Mouse (Mus musculus) CD4-positive naive resting alpha-beta T cell, adult 57 days (primary cell): ENCODE results near the gene Fat2. TPM values are rescaled to one million over a fixed set of nuclear protein-coding genes. Genes with fewer than 3 reads are reported as not detected.

Source experiments
- total RNA-seq: library from RNA; stranded (reverse); gene quantifications from one replicate; pipeline ENCODE4 v1.2.4, GENCODE M21; 2023

Fat2 gene
- total RNA-seq: 0.27 TPM

DNA sequence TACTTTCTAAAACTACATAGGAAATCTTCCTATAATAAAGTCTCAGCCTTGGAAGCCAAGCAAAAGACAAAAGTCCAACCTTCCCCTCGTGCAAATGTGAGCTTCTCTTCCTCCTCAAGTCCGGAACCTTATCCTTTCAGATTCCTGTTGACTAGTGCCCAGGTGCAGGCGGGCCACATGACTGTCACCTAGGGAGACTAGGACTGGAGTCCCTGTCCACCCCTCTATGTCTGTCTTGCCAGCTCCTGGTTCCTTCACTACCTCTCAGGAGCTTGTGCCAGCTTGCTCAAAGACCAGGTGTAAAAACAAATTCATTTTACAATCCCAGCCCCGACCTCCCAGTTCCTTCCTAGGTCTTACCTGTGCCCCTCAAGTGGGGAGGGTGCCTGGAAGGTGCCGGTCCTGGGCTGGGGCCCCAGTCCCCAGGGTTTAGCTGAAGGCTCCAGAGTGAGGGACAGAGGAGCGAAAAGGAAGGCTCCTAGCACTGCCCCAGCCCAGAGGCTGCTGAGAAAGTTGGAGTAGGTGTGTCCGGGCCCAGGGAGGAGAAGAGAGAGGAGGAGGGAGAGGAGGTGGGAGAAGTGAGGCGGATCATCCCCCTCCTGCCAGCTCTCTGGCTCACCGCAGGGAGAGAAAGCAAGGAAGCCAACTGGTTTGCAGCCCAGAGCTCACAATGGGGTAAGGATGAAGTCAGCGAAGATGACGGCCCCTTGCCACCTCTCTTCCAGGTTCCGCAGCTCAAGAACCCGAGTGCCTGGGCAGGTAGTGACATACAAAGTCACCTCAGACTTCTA lies at the start of gene Fat2:
Gene Fat2, minus strand, starts transcription at position 464 of the 791 bp plus-strand sequence.

GRCm38 (mm10) chr11:55204159-55204596 lies 132.2 kb downstream of the Fat2 start, which contains the start of gene Slc36a1:
TSS of gene Slc36a1 (plus strand) at chr11:55204350.

Other genes with a start within 250 kb of the Fat2 start
- 73.0 TPM for gene Gm2a, start 238.4 kb downstream of the Fat2 start, total RNA-seq
- not detected for gene Slc36a3, start 184.9 kb downstream of the Fat2 start, total RNA-seq
- gene Slc36a2, start 151.5 kb downstream of the Fat2 start, total RNA-seq: not detected
- gene Slc36a1, start 132.2 kb downstream of the Fat2 start, total RNA-seq: 23.8 TPM
- gene Sparc, start 86.6 kb upstream of the Fat2 start, total RNA-seq: 5.5 TPM
- gene Atox1, start 124.7 kb upstream of the Fat2 start, total RNA-seq: 81.1 TPM
- gene G3bp1, start 133.1 kb upstream of the Fat2 start, total RNA-seq: 80.2 TPM